ENCODE assay signal across 7 mouse cellular contexts in genomic region chr16:35839680-35840079, GRCm38 (mm10). TPM values are rescaled to one million over a fixed set of nuclear protein-coding genes. Genes with fewer than 3 reads are reported as not detected.
DNase-seq lines count a peak whose midpoint lies in the region; ATAC-seq and TF ChIP-seq lines count a peak whose summit lies in the region.

No protein-coding gene starts in this region.

- no peak overlapping the region for H3K4me2 ChIP-seq in intestine, embryonic 14.5 days (ENCODE audit: low read length)
- no peak overlapping the region for H3K4me2 ChIP-seq in intestine, embryonic 16.5 days (ENCODE audit: low read depth, low read length)
- H3K4me2 ChIP-seq in embryonic facial prominence, embryonic 14.5 days (ENCODE audit: low read depth, low read length) = no peak overlapping the region
- H3K4me2 ChIP-seq in lung, postnatal 0 days (replicated peaks; ENCODE audit: low read depth, low read length) = no peak overlapping the region

- H3K4me1 ChIP-seq in intestine, embryonic 14.5 days (replicated peaks; ENCODE audit: control insufficient read depth, insufficient read depth, low read length) = no peaks in the 10 kb centered on the region
- H3K4me1 ChIP-seq in intestine, embryonic 16.5 days (ENCODE audit: control insufficient read depth, insufficient read depth, low read length) = no peaks in the 10 kb centered on the region
- H3K4me1 ChIP-seq in embryonic facial prominence, embryonic 14.5 days (ENCODE audit: control insufficient read depth, insufficient read depth, low read length) = no peaks in the 10 kb centered on the region
- no peaks in the 10 kb centered on the region for H3K4me1 ChIP-seq in lung, postnatal 0 days (ENCODE audit: insufficient read depth, low read depth, low read length)

- no peaks in the 10 kb centered on the region for H3K36me3 ChIP-seq in intestine, embryonic 14.5 days (ENCODE audit: control insufficient read depth, insufficient read depth, low read length)
- H3K36me3 ChIP-seq in intestine, embryonic 16.5 days (ENCODE audit: control insufficient read depth, insufficient read depth, low read length) = no peaks in the 10 kb centered on the region
- H3K36me3 ChIP-seq in embryonic facial prominence, embryonic 14.5 days (ENCODE audit: control insufficient read depth, insufficient read depth, low read length) = no peaks in the 10 kb centered on the region
- no peaks in the 10 kb centered on the region for H3K36me3 ChIP-seq in lung, postnatal 0 days (ENCODE audit: insufficient read depth, low read length)

- ATAC-seq in intestine, embryonic 14.5 days (replicated peaks; ENCODE audit: low FRiP score, low TSS enrichment, low read depth) = no peak
- ATAC-seq in intestine, embryonic 16.5 days = no peak
- ATAC-seq in embryonic facial prominence, embryonic 14.5 days (ENCODE audit: low read depth) = no peak
- no peak for ATAC-seq in lung, postnatal 0 days

- H3K27me3 ChIP-seq in intestine, embryonic 14.5 days (replicated peaks; ENCODE audit: control insufficient read depth, insufficient read depth, low read length) = no peaks in the 10 kb centered on the region
- no peaks in the 10 kb centered on the region for H3K27me3 ChIP-seq in intestine, embryonic 16.5 days (replicated peaks; ENCODE audit: control insufficient read depth, insufficient read depth, low read length)
- no peaks in the 10 kb centered on the region for H3K27me3 ChIP-seq in embryonic facial prominence, embryonic 14.5 days (replicated peaks; ENCODE audit: control insufficient read depth, insufficient read depth, low read length)
- no peaks in the 10 kb centered on the region for H3K27me3 ChIP-seq in lung, postnatal 0 days (replicated peaks; ENCODE audit: insufficient read depth, low read length)

- WGBS in intestine, embryonic 14.5 days = 31% methylated on average over 1 of the region's 1 CpGs
- 16% methylated on average over 1 of the region's 1 CpGs for WGBS in intestine, embryonic 16.5 days
- 19% methylated on average over 1 of the region's 1 CpGs for WGBS in embryonic facial prominence, embryonic 14.5 days
- WGBS in lung, postnatal 0 days = 15% methylated on average over 1 of the region's 1 CpGs

- peaks cover 3% of the 10 kb centered on the region; the same call in 1 of the 2 replicates for H3K9me3 ChIP-seq in intestine, embryonic 14.5 days (ENCODE audit: control insufficient read depth, low read length)
- H3K9me3 ChIP-seq in intestine, embryonic 16.5 days (ENCODE audit: control insufficient read depth, low read length) = no peaks in the 10 kb centered on the region
- H3K9me3 ChIP-seq in embryonic facial prominence, embryonic 14.5 days (ENCODE audit: control insufficient read depth, low read length) = no peaks in the 10 kb centered on the region
- H3K9me3 ChIP-seq in lung, postnatal 0 days (ENCODE audit: low read length) = no peaks in the 10 kb centered on the region

- no peak overlapping the region for H3K9ac ChIP-seq in intestine, embryonic 14.5 days (ENCODE audit: low read length)
- no peak overlapping the region for H3K9ac ChIP-seq in intestine, embryonic 16.5 days (ENCODE audit: low read depth, low read length)
- H3K9ac ChIP-seq in embryonic facial prominence, embryonic 14.5 days (ENCODE audit: low read depth, low read length) = no peak overlapping the region
- H3K9ac ChIP-seq in lung, postnatal 0 days (replicated peaks; ENCODE audit: low read depth) = no peak overlapping the region

- no peak for TF ChIP-seq EP300 in lung, postnatal 0 days (IDR thresholded peaks at IDR 0.05)

- DNase-seq in intestine, embryonic 14.5 days (ENCODE audit: low spot score) = peak; percentile 59
- DNase-seq in CD4-positive helper T cell, adult 2 months (ENCODE audit: low read depth, low spot score) = peak; percentile 61
- DNase-seq in MEL-GATA-1-ER (ENCODE audit: extremely low read depth, low read depth) = peak; percentile 43
- DNase-seq in embryonic facial prominence, embryonic 14.5 days (ENCODE audit: low spot score) = peak; percentile 63
- peak; percentile 49 for DNase-seq in lung, postnatal 0 days (ENCODE audit: low spot score)
- DNase-seq in thymus, postnatal 25 days = peak; percentile 40

- H3K4me3 ChIP-seq in intestine, embryonic 14.5 days (ENCODE audit: low read depth, low read length) = no peak overlapping the region
- no peak overlapping the region for H3K4me3 ChIP-seq in intestine, embryonic 16.5 days (ENCODE audit: low read length)
- H3K4me3 ChIP-seq in embryonic facial prominence, embryonic 14.5 days (ENCODE audit: low read depth, low read length) = no peak overlapping the region
- no peak overlapping the region for H3K4me3 ChIP-seq in lung, postnatal 0 days (ENCODE audit: low read depth, low read length)

- TF ChIP-seq CTCF in lung, postnatal 0 days (IDR thresholded peaks at IDR 0.05) = peak; percentile 79

- H3K27ac ChIP-seq in intestine, embryonic 14.5 days (ENCODE audit: low read depth) = no peak overlapping the region
- H3K27ac ChIP-seq in intestine, embryonic 16.5 days (ENCODE audit: low read length) = no peak overlapping the region
- H3K27ac ChIP-seq in embryonic facial prominence, embryonic 14.5 days (replicated peaks; ENCODE audit: low read depth, low read length) = no peak overlapping the region
- H3K27ac ChIP-seq in lung, postnatal 0 days (ENCODE audit: low read length) = no peak overlapping the region

RNA-seq across cellular contexts. Expression of gene Parp14, which starts 31.7 kb away (rescaled TPM):
- polyA plus RNA-seq in intestine, embryonic 14.5 days (2014; fragmentation: Nextera tagmentation; extraction: Ambion mirVana) = 1.6 and 2.1 TPM in 2 replicates
- polyA plus RNA-seq in intestine, embryonic 16.5 days (2015; fragmentation: Nextera tagmentation; extraction: Ambion mirVana) = 2.2 TPM in 2 replicates
- 1.2 and 1.3 TPM in 2 replicates for polyA plus RNA-seq in embryonic facial prominence, embryonic 14.5 days (2014; fragmentation: Nextera tagmentation; extraction: Ambion mirVana)
- 2.9 and 3.8 TPM in 2 replicates for polyA plus RNA-seq in lung, postnatal 0 days (2015; fragmentation: Nextera tagmentation; extraction: Ambion mirVana)
